Mouse (Mus musculus): ENCODE results near the gene Pdcd2l. TPM values are rescaled to one million over a fixed set of nuclear protein-coding genes. Genes with fewer than 3 reads are reported as not detected.
"Not testable (repeated sequence)": the region's sequence is repeated elsewhere in the genome, so short reads cannot be mapped to it uniquely, and the experiment has no call there.

The Pdcd2l gene
- polyA plus RNA-seq, 1 experiment from 2014 or later, result 70.4 TPM

DNA sequence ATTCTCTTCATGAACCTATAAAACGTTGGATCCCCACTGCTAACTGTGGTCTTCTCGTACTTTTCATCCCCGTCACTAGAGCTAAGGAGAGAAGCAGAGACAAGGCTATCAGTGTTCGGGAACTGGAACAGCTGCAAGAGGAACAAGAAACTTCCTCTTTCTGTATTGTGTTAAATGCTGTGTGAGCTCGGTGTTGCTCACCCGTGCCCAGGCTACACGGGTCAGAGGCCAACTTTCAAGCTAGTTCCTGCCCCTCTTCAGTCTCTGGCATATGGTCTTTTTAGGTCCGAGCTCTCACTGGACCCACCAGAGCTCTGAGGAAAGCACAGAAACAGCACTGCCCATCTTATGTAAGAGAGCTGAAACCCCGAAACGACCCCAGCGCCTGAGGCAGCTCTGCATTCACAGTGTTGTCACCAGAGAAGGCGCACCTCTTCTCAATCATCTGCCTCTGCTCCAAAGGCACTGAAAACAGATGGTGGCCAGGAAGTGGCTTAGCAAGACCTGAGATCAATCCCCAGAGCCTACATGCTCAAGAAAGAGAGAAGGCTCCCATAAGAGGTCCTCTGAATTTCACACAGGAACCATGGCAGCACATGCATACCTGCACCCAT, 7.0 kb downstream of the Pdcd2l start:
- Histone ChIP-seq H3K27me3 (ENCODE audit: insufficient read depth, low read length) (no peaks in the 10 kb centered on the region), H3K9me3 (ENCODE audit: low read length) (no peaks in the 10 kb centered on the region), H3K4me3 (ENCODE audit: low read length) (no peak overlapping the region), H3K36me3 (ENCODE audit: insufficient read depth, low read length) (peaks cover 54% of the 10 kb centered on the region), H3K4me2 (replicated peaks; ENCODE audit: low read depth, low read length) (no peak overlapping the region), H3K27ac (ENCODE audit: low read length) (no peak overlapping the region), H3K4me1 (ENCODE audit: insufficient read depth, low read length) (no peaks in the 10 kb centered on the region), H3K9ac (replicated peaks; ENCODE audit: low read length) (no peak overlapping the region)
- WGBS, result 91% methylated on average over 12 of the region's 12 CpGs
- no peak for ATAC-seq (ENCODE audit: low FRiP score, low TSS enrichment)

- 0 out of 2 replicates have a peak, but pooled peaks have one; percentile 19 for ATAC-seq (ENCODE audit: low FRiP score, low TSS enrichment)
- no peak overlapping the region for H3K27ac ChIP-seq (ENCODE audit: low read length)
- no peak overlapping the region for H3K9ac ChIP-seq (replicated peaks; ENCODE audit: low read length)
- H3K9me3 ChIP-seq (ENCODE audit: low read length), result no peaks in the 10 kb centered on the region
- H3K4me2 ChIP-seq (replicated peaks; ENCODE audit: low read depth, low read length), result no peak overlapping the region
- 86% methylated on average over 3 of the region's 3 CpGs for WGBS
- H3K4me3 ChIP-seq (ENCODE audit: low read length), result no peak overlapping the region
- H3K36me3 ChIP-seq (ENCODE audit: insufficient read depth, low read length), result peaks cover 44% of the 10 kb centered on the region
- H3K27me3 ChIP-seq (ENCODE audit: insufficient read depth, low read length), result no peaks in the 10 kb centered on the region
- H3K4me1 ChIP-seq (ENCODE audit: insufficient read depth, low read length), result no peaks in the 10 kb centered on the region
Measured at GRCm38 (mm10) chr7:34183794-34184193, 12.7 kb downstream of the Pdcd2l start.

DNA sequence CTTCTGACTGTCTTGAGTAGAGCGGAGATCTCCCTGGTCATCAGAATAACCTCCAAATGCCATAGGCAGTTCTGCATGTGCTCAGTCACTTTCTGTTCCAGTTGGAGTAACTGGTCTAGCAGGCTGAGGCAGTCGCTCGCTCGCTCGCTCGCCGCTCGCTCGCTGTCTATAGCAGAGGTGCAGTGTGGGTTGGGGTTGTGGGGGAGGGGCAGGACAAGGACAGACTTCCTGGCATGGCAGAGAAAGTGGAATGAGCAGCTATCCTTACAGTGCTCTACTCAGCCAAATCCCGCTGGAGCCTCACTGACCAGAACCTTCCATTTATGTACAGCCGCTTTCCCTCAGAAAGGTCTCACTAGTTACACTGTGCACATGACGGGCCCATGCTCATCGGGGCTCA, 13.1 kb downstream of the Pdcd2l start:
- H3K27me3 ChIP-seq (ENCODE audit: insufficient read depth, low read length), result no peaks in the 10 kb centered on the region
- H3K27ac ChIP-seq (ENCODE audit: low read length), result no peak overlapping the region
- no peak overlapping the region for H3K9ac ChIP-seq (replicated peaks; ENCODE audit: low read length)
- no peak overlapping the region for H3K4me3 ChIP-seq (ENCODE audit: low read length)
- no peaks in the 10 kb centered on the region for H3K9me3 ChIP-seq (ENCODE audit: low read length)
- ATAC-seq (ENCODE audit: low FRiP score, low TSS enrichment), result peak; percentile 54
- no peak overlapping the region for H3K4me2 ChIP-seq (replicated peaks; ENCODE audit: low read depth, low read length)
- 87% methylated on average over 13 of the region's 13 CpGs for WGBS
- peaks cover 41% of the 10 kb centered on the region for H3K36me3 ChIP-seq (ENCODE audit: insufficient read depth, low read length)
- H3K4me1 ChIP-seq (ENCODE audit: insufficient read depth, low read length), result no peaks in the 10 kb centered on the region

- H3K9ac ChIP-seq (replicated peaks; ENCODE audit: low read length); H3K4me2 ChIP-seq (replicated peaks; ENCODE audit: low read depth, low read length); H3K9me3 ChIP-seq (ENCODE audit: low read length); H3K27ac ChIP-seq (ENCODE audit: low read length); ATAC-seq (ENCODE audit: low FRiP score, low TSS enrichment); H3K4me1 ChIP-seq (ENCODE audit: insufficient read depth, low read length); H3K4me3 ChIP-seq (ENCODE audit: low read length); H3K36me3 ChIP-seq (ENCODE audit: insufficient read depth, low read length); H3K27me3 ChIP-seq (ENCODE audit: insufficient read depth, low read length): not testable (repeated sequence)
- WGBS, result 85% methylated on average over 6 of the region's 6 CpGs
Measured at GRCm38 (mm10) chr7:34176241-34176640, 20.2 kb downstream of the Pdcd2l start.

- no peak overlapping the region for H3K27ac ChIP-seq (ENCODE audit: low read length)
- H3K4me1 ChIP-seq (ENCODE audit: insufficient read depth, low read length), result peaks cover 2% of the 10 kb centered on the region; the same call in 1 of the 2 replicates
- no peaks in the 10 kb centered on the region for H3K36me3 ChIP-seq (ENCODE audit: insufficient read depth, low read length)
- H3K27me3 ChIP-seq (ENCODE audit: insufficient read depth, low read length), result no peaks in the 10 kb centered on the region
- ATAC-seq (ENCODE audit: low FRiP score, low TSS enrichment), result no peak
- H3K4me2 ChIP-seq (replicated peaks; ENCODE audit: low read depth, low read length), result no peak overlapping the region
- no peak overlapping the region for H3K9ac ChIP-seq (replicated peaks; ENCODE audit: low read length)
- H3K4me3 ChIP-seq (ENCODE audit: low read length), result no peak overlapping the region
- 75% methylated on average over 1 of the region's 1 CpGs for WGBS
- H3K9me3 ChIP-seq (ENCODE audit: low read length), result no peaks in the 10 kb centered on the region
Measured at GRCm38 (mm10) chr7:34172251-34172650, 24.2 kb downstream of the Pdcd2l start.

GRCm38 (mm10) chr7:34169454-34169853, 27.0 kb downstream of the Pdcd2l start, which contains the start of gene Uba2:
Gene Uba2 (minus strand): TSS chr7:34169599.
- Histone ChIP-seq H3K9ac (replicated peaks; ENCODE audit: low read length) (peak within 1 kb of the TSS; percentile 95), H3K9me3 (ENCODE audit: low read length) (no peaks in the 10 kb centered on the region)
- 82% methylated on average over 3 of the region's 3 CpGs for WGBS

GRCm38 (mm10) chr7:34168470-34169251, 27.8 kb downstream of the Pdcd2l start:
- Histone ChIP-seq H3K36me3 (ENCODE audit: insufficient read depth, low read length) (peaks cover 21% of the 10 kb centered on the region), H3K9ac (replicated peaks; ENCODE audit: low read length) (peak overlapping the region; percentile 95), H3K4me2 (replicated peaks; ENCODE audit: low read depth, low read length) (peak overlapping the region; percentile 85), H3K9me3 (ENCODE audit: low read length) (no peaks in the 10 kb centered on the region), H3K27me3 (ENCODE audit: insufficient read depth, low read length) (no peaks in the 10 kb centered on the region), H3K4me1 (ENCODE audit: insufficient read depth, low read length) (peaks cover 10% of the 10 kb centered on the region), H3K4me3 (ENCODE audit: low read length) (peak overlapping the region; percentile 98), H3K27ac (ENCODE audit: low read length) (peak overlapping the region; percentile 93)
- peak; percentile 96 for ATAC-seq (ENCODE audit: low FRiP score, low TSS enrichment)
- 10% methylated on average over 30 of the region's 30 CpGs for WGBS

More at GRCm38 (mm10) chr7:34169454-34169853, 27.0 kb downstream of the Pdcd2l start, which contains the start of gene Uba2:
- peaks cover 14% of the 10 kb centered on the region for H3K36me3 ChIP-seq (ENCODE audit: insufficient read depth, low read length)
- H3K4me1 ChIP-seq (ENCODE audit: insufficient read depth, low read length), result peaks cover 10% of the 10 kb centered on the region
- no peaks in the 10 kb centered on the region for H3K27me3 ChIP-seq (ENCODE audit: insufficient read depth, low read length)
- peak within 1 kb of the TSS; percentile 93; the same call in 1 of the 2 replicates for H3K27ac ChIP-seq (ENCODE audit: low read length)
- peak within 1 kb of the TSS; percentile 98 for H3K4me3 ChIP-seq (ENCODE audit: low read length)
- H3K4me2 ChIP-seq (replicated peaks; ENCODE audit: low read depth, low read length), result peak within 1 kb of the TSS; percentile 85
- ATAC-seq (ENCODE audit: low FRiP score, low TSS enrichment), result no peak

GRCm38 (mm10) chr7:34167766-34168469, 28.5 kb downstream of the Pdcd2l start:
- under 1% methylated on average over 51 of the region's 54 CpGs for WGBS
- Histone ChIP-seq H3K27ac (ENCODE audit: low read length) (peak overlapping the region; percentile 93), H3K27me3 (ENCODE audit: insufficient read depth, low read length) (no peaks in the 10 kb centered on the region), H3K9ac (replicated peaks; ENCODE audit: low read length) (peak overlapping the region; percentile 95), H3K4me1 (ENCODE audit: insufficient read depth, low read length) (peaks cover 10% of the 10 kb centered on the region), H3K4me2 (replicated peaks; ENCODE audit: low read depth, low read length) (peak overlapping the region; percentile 85), H3K36me3 (ENCODE audit: insufficient read depth, low read length) (peaks cover 29% of the 10 kb centered on the region), H3K9me3 (ENCODE audit: low read length) (no peaks in the 10 kb centered on the region), H3K4me3 (ENCODE audit: low read length) (peak overlapping the region; percentile 98)
- peak; percentile 25 for ATAC-seq (ENCODE audit: low FRiP score, low TSS enrichment)

DNA sequence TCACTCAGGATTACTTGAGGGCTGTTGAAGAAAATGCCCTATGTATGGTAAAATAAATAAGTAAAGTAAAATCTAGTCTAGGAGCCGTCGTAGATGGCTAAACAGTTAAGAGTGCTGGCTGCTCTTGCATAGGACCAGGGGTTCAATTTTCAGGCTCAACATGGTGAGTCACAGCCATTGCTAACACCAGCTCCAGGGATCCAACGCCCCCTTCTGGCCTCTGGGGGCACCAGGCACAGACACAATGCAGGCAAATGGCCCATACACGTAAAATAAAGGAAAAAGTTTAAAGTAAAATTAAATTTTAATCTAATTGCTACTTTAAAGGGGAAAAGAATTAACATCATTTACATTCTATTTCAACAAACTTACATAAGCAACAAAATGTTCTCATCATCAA, 29.6 kb downstream of the Pdcd2l start:
- Histone ChIP-seq H3K9ac (replicated peaks; ENCODE audit: low read length) (no peak overlapping the region), H3K36me3 (ENCODE audit: insufficient read depth, low read length) (peaks cover 39% of the 10 kb centered on the region), H3K27me3 (ENCODE audit: insufficient read depth, low read length) (no peaks in the 10 kb centered on the region), H3K4me3 (ENCODE audit: low read length) (0 out of 2 replicates have a peak overlapping the region, but pooled peaks have one; percentile 16), H3K27ac (ENCODE audit: low read length) (no peak overlapping the region), H3K4me2 (replicated peaks; ENCODE audit: low read depth, low read length) (peak overlapping the region; percentile 40), H3K9me3 (ENCODE audit: low read length) (no peaks in the 10 kb centered on the region), H3K4me1 (ENCODE audit: insufficient read depth, low read length) (peaks cover 10% of the 10 kb centered on the region)
- WGBS, result 49% methylated on average over 4 of the region's 4 CpGs
- ATAC-seq (ENCODE audit: low FRiP score, low TSS enrichment), result no peak
